Mouse (Mus musculus): ENCODE data around the gene Il2rg. TPM values are rescaled to one million over a fixed set of nuclear protein-coding genes. Genes with fewer than 3 reads are reported as not detected.

Gene Il2rg
- polyA plus RNA-seq (2015; fragmentation: Nextera tagmentation; extraction: Ambion mirVana), result 3.9 and 11.7 TPM in 2 replicates

GRCm38 (mm10) chrX:101268025-101268754 is at the start of gene Il2rg:
TSS of gene Il2rg (minus strand) at chrX:101268255.

GRCm38 (mm10) chrX:101299055-101299454 is 31.0 kb upstream of the Il2rg start, which contains the start of gene Nlgn3:
TSS of gene Nlgn3 (plus strand) at chrX:101299168.

GRCm38 (mm10) chrX:101273875-101274738 is 6.1 kb upstream of the Il2rg start, which contains the start of gene Med12:
TSS of gene Med12 (plus strand) at chrX:101274030.

GRCm38 (mm10) chrX:101268755-101269124 is 685 bp upstream of the Il2rg start, which contains the start of gene Gm20489:
TSS of gene Gm20489 (minus strand) at chrX:101269023.

GRCm38 (mm10) chrX:101263892-101264291 is 4.2 kb downstream of the Il2rg start, which contains the start of gene Gm614:
TSS of gene Gm614 (minus strand) at chrX:101263992.

GRCm38 (mm10) chrX:101253952-101254729 is 13.9 kb downstream of the Il2rg start, which contains the start of gene Foxo4:
TSS of gene Foxo4 (plus strand) at chrX:101254528.

GRCm38 (mm10) chrX:101221834-101222795 is 45.9 kb downstream of the Il2rg start, which contains the start of gene Snx12:
TSS of gene Snx12 (minus strand) at chrX:101222563.

Other genes starting within 250 kb of the Il2rg start
- gene Tex11, start 208.6 kb downstream of the Il2rg start, polyA plus RNA-seq (2015; fragmentation: Nextera tagmentation; extraction: Ambion mirVana), result 0.05 and 0.11 TPM in 2 replicates
- 0.48 and 0.67 TPM in 2 replicates for gene Slc7a3, start 182.2 kb downstream of the Il2rg start, polyA plus RNA-seq (2015; fragmentation: Nextera tagmentation; extraction: Ambion mirVana)
- 59.2 and 62.9 TPM in 2 replicates for gene Snx12, start 45.7 kb downstream of the Il2rg start, polyA plus RNA-seq (2015; fragmentation: Nextera tagmentation; extraction: Ambion mirVana)
- gene Foxo4, start 13.7 kb downstream of the Il2rg start, polyA plus RNA-seq (2015; fragmentation: Nextera tagmentation; extraction: Ambion mirVana), result 1.6 and 1.8 TPM in 2 replicates
- gene Gm614, start 4.3 kb downstream of the Il2rg start, polyA plus RNA-seq (2015; fragmentation: Nextera tagmentation; extraction: Ambion mirVana), result not detected in 2 replicates
- gene Gm20489, start 768 bp upstream of the Il2rg start, polyA plus RNA-seq (2015; fragmentation: Nextera tagmentation; extraction: Ambion mirVana), result not detected in 2 replicates
- gene Med12, start 5.8 kb upstream of the Il2rg start, polyA plus RNA-seq (2015; fragmentation: Nextera tagmentation; extraction: Ambion mirVana), result 12.9 and 15.4 TPM in 2 replicates
- 1.2 and 1.5 TPM in 2 replicates for gene Nlgn3, start 30.9 kb upstream of the Il2rg start, polyA plus RNA-seq (2015; fragmentation: Nextera tagmentation; extraction: Ambion mirVana)
- gene Gjb1, start 108.1 kb upstream of the Il2rg start, polyA plus RNA-seq (2015; fragmentation: Nextera tagmentation; extraction: Ambion mirVana), result 0.34 and 0.89 TPM in 2 replicates
- 16.3 and 16.5 TPM in 2 replicates for gene Zmym3, start 152.6 kb upstream of the Il2rg start, polyA plus RNA-seq (2015; fragmentation: Nextera tagmentation; extraction: Ambion mirVana)
- gene Nono, start 161.1 kb upstream of the Il2rg start, polyA plus RNA-seq (2015; fragmentation: Nextera tagmentation; extraction: Ambion mirVana), result 137 and 153 TPM in 2 replicates
- gene Itgb1bp2, start 180.8 kb upstream of the Il2rg start, polyA plus RNA-seq (2015; fragmentation: Nextera tagmentation; extraction: Ambion mirVana), result 5.8 and 6.5 TPM in 2 replicates

Data from urinary bladder, postnatal 0 days (tissue).